9 mouse cellular contexts compared by ENCODE assay signal in the genomic region with DNA sequence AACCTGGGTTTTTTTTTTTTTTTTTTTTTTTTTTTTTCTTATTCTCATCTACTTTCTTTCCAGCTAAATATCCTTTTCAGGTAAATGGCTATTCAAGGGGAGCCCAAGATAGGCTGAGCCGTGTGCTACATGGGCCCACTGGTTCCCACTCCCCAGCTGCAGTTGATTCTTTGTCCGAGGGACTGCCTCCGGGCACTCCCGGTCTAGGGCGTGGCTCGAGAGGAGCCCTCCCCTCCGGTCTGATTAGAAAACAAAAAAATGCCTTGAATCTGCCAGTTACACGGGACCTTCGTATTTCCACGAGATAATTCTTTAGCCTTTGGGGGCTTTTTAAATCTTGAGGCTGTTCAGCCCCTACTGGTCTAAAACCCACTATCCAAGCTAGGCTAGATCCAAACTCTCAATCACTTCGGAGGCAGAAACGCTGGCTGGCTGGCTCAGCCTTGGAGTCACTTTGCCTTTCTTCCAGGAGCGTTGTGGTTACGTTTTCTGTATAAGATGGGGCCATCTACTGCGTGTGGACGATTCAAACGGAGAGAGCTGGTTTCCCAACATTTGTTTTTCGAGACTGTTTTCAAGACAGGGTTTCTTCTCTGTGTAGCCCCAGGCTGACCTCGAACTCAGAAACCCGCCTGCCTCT. TPM values are rescaled to one million over a fixed set of nuclear protein-coding genes. Genes with fewer than 3 reads are reported as not detected.
DNase-seq lines count a peak whose midpoint lies in the region; ATAC-seq and TF ChIP-seq lines count a peak whose summit lies in the region.
"Had no signal": no experiment of that assay in that cellular context is flagged by ENCODE, and none has a peak within 500 bp of the region (broad histone marks: within the 10 kb centered on the region; RNA-seq: fewer than 3 reads in every experiment).

No protein-coding gene starts in this region.

- no peaks in the 10 kb centered on the region for H3K4me1 ChIP-seq in heart, adult 2 months (ENCODE audit: control insufficient read depth, insufficient read depth, low read length)
- no peaks in the 10 kb centered on the region for H3K4me1 ChIP-seq in hindbrain, embryonic 12.5 days

- no peaks in the 10 kb centered on the region for H3K9me3 ChIP-seq in hindbrain, embryonic 12.5 days (replicated peaks)

- no peak overlapping the region for H3K9ac ChIP-seq in heart, adult 2 months (ENCODE audit: low read depth, low read length)
- no peak overlapping the region for H3K9ac ChIP-seq in hindbrain, embryonic 12.5 days

- no peak overlapping the region for H3K27ac ChIP-seq in heart, adult 2 months
- H3K27ac ChIP-seq in hindbrain, embryonic 12.5 days = no peak overlapping the region

- H3K4me3 ChIP-seq in heart, adult 2 months = peak overlapping the region; percentile 5; the same call in 1 of the 2 replicates
- H3K4me3 ChIP-seq in hindbrain, embryonic 12.5 days = peak overlapping the region; percentile 3; the same call in 1 of the 2 replicates

- peak overlapping the region; percentile 28 for H3K4me2 ChIP-seq in hindbrain, embryonic 12.5 days (replicated peaks)

- intact Hi-C loops in heart, adult 2 months (cut with DNase I) = no loop called here

- TF ChIP-seq CTCF in heart, adult 2 months (IDR thresholded peaks at IDR 0.05) = no peak

- no peak for TF ChIP-seq EP300 in heart, adult 2 months (IDR thresholded peaks at IDR 0.05; ENCODE audit: insufficient read depth, low read depth, low read length)

- no peaks in the 10 kb centered on the region for H3K79me2 ChIP-seq in heart, adult 2 months (replicated peaks; ENCODE audit: control insufficient read depth, insufficient read depth, low read length)

- no peaks in the 10 kb centered on the region for H3K36me3 ChIP-seq in heart, adult 2 months (ENCODE audit: control insufficient read depth, insufficient read depth, low read length)
- H3K36me3 ChIP-seq in hindbrain, embryonic 12.5 days = no peaks in the 10 kb centered on the region

- 19% methylated on average over 20 of the region's 20 CpGs for WGBS in heart, adult 2 months
- WGBS in hindbrain, embryonic 12.5 days = 36% methylated on average over 20 of the region's 20 CpGs

- no peak for TF ChIP-seq POLR2A in heart, adult 2 months (IDR thresholded peaks at IDR 0.05; ENCODE audit: insufficient read depth, low read depth, low read length)

- no peaks in the 10 kb centered on the region; the same call in 1 of the 2 replicates for H3K27me3 ChIP-seq in heart, adult 2 months (ENCODE audit: control insufficient read depth, insufficient read depth, low read length)
- H3K27me3 ChIP-seq in hindbrain, embryonic 12.5 days = peaks cover 6% of the 10 kb centered on the region; the same call in 1 of the 2 replicates

- no peak for ATAC-seq in hindbrain, embryonic 12.5 days (ENCODE audit: low FRiP score)

- no peak for DNase-seq in heart, adult 2 months
- no peak for DNase-seq in heart, adult 11 months
- peak; percentile 60 for DNase-seq in ES-CJ7 (ENCODE audit: low read depth, low spot score)
- DNase-seq in lung, postnatal 36 days = peak; percentile 28
- no peak for DNase-seq in spleen, postnatal 4 days (ENCODE audit: low spot score in 2 of 2)
- DNase-seq in urinary bladder, adult 18-20 months (ENCODE audit: low spot score in 2 of 2) = no peak
- no peak for DNase-seq in spleen, postnatal 36 days (ENCODE audit: low spot score in 2 of 2)
- DNase-seq: left cerebral cortex, postnatal 4 days had no signal

RNA-seq across cellular contexts. Expression of a gene that starts 1.4 kb away (rescaled TPM):
- total RNA-seq in heart, adult 2 months (2021) = not detected
- not detected in 2 replicates for polyA plus RNA-seq in heart, adult 2 months (2012; rRNA removed)
- polyA plus RNA-seq in hindbrain, embryonic 12.5 days (2016; fragmentation: Nextera tagmentation; extraction: Ambion mirVana) = not detected in 2 replicates
- total RNA-seq: left cerebral cortex, postnatal 4 days had no signal

RNA-seq across cellular contexts. Expression of a gene that starts 17.7 kb away (rescaled TPM):
- total RNA-seq in heart, adult 2 months (2021) = not detected
- not detected in 2 replicates for polyA plus RNA-seq in heart, adult 2 months (2012; rRNA removed)
- 0.09 TPM in 1 of 2 replicates, not detected in the other for polyA plus RNA-seq in hindbrain, embryonic 12.5 days (2016; fragmentation: Nextera tagmentation; extraction: Ambion mirVana)
- total RNA-seq: left cerebral cortex, postnatal 4 days had no signal

RNA-seq across cellular contexts. Expression of a gene that starts 25.3 kb away (rescaled TPM):
- 1 to 10 TPM; 4.8 to 6.1 TPM for total RNA-seq in heart, adult 2 months (2021)
- polyA plus RNA-seq in heart, adult 2 months (2012; rRNA removed) = 9.8 and 17.9 TPM in 2 replicates
- 1.8 and 2.9 TPM in 2 replicates for polyA plus RNA-seq in hindbrain, embryonic 12.5 days (2016; fragmentation: Nextera tagmentation; extraction: Ambion mirVana)

Comparison
In these comparisons a context has a peak if more than half of its experiments do, and no peak if none do; other contexts are left out.
1. DNase-seq: peak in ES-CJ7 (single experiment) and lung, postnatal 36 days (single experiment); none in heart, adult 2 months (0 of 2), heart, adult 11 months (single experiment), spleen, postnatal 4 days (0 of 2), urinary bladder, adult 18-20 months (0 of 2) and spleen, postnatal 36 days (0 of 2).